Mouse (Mus musculus) midbrain, embryonic 16.5 days (tissue): Measurements from ENCODE around the gene Gm11985. TPM values are rescaled to one million over a fixed set of nuclear protein-coding genes. Genes with fewer than 3 reads are reported as not detected.

ENCODE experiments used
- ATAC-seq: fragments of 200-750 bp; cut with Nextera tagmentation; 2 replicates; pipeline ENCODE4 v1.8.0; 2017; ENCODE audit warnings: moderate TSS enrichment
- H3K27ac ChIP-seq: fragments of 300-500 bp; sonication (generic); 2 replicates; pipeline ENCODE4 v1.5.1; 2014; ENCODE audit warnings: mild to moderate bottlenecking, low read length, mixed read lengths
- H3K27me3 ChIP-seq: fragments of 300-500 bp; sonication (generic); 2 replicates; pipeline ENCODE4 v1.6.1; 2014; ENCODE audit warnings: low read depth, low read length, mixed read lengths; ENCODE audit not compliant: control insufficient read depth, insufficient read depth
- H3K36me3 ChIP-seq: fragments of 300-500 bp; sonication (generic); 2 replicates; pipeline ENCODE4 v1.6.1; 2014; ENCODE audit warnings: mild to moderate bottlenecking, low read length, moderate library complexity, mixed read lengths; ENCODE audit not compliant: control insufficient read depth, insufficient read depth
- H3K4me1 ChIP-seq: fragments of 300-500 bp; sonication (generic); 2 replicates; pipeline ENCODE4 v1.6.1; 2014; ENCODE audit warnings: mild to moderate bottlenecking, low read length, mixed read lengths; ENCODE audit not compliant: control insufficient read depth, insufficient read depth
- H3K4me2 ChIP-seq: fragments of 300-500 bp; sonication (generic); 2 replicates; pipeline ENCODE4 v1.6.1; 2014; ENCODE audit warnings: mild to moderate bottlenecking, low read length, mixed read lengths
- H3K4me3 ChIP-seq: fragments of 300-500 bp; sonication (generic); 2 replicates; pipeline ENCODE4 v1.5.1; 2014; ENCODE audit warnings: low read depth, mild to moderate bottlenecking, low read length, moderate library complexity, mixed read lengths
- H3K9ac ChIP-seq: fragments of 300-500 bp; sonication (generic); 2 replicates; pipeline ENCODE4 v1.6.1; 2014; ENCODE audit warnings: low read depth, low read length, mixed read lengths
- H3K9me3 ChIP-seq: fragments of 300-500 bp; sonication (generic); replicated peaks from 2 replicates; pipeline ENCODE4 v1.6.1; 2014; ENCODE audit warnings: mild to moderate bottlenecking, low read length, mixed read lengths; ENCODE audit not compliant: control insufficient read depth, poor library complexity, severe bottlenecking
- WGBS: fragments of 180-500 bp; shearing (Covaris S2); extraction: QIAGEN DNeasy Blood & Tissue Kit; methylation state at CpG from one replicate; pipeline ENCODE4 v1.1.7; 2014; 5-methylcytosine and 5-hydroxymethylcytosine counted together
- polyA plus RNA-seq: library from polyadenylated mRNA; unstranded; fragments of >200 nt; fragmentation: Nextera tagmentation; extraction: Ambion mirVana; gene quantifications from 2 replicates; pipeline ENCODE4 v1.2.1, GENCODE M21; 2015

The Gm11985 gene
- not detected in 2 replicates for polyA plus RNA-seq

DNA sequence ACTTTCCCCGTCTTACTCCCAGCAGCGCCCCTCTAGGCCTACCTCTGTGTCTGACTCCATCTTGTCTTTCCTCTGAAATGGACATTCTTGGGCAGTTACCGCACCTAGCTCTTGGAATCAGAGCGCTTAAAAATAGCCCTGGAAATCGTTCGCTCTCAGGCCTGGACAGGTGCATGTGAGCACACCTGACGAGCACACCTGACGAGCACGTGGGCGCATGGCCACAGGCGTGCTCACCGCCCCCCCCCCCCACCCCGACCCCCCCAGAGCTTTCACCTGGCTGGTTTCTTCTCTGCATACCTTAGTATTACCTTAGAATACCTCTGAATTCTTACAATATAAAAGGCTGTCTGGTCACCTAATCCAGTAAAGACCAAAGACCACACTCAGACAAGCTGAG, at the start of gene Gm11985:
Gm11985 (minus strand) TSS at position 101 of the 400 bp plus-strand sequence.
- Histone ChIP-seq H3K27me3 (no peaks in the 10 kb centered on the region), H3K4me2 (no peak within 1 kb of the TSS), H3K4me3 (no peak within 1 kb of the TSS), H3K27ac (no peak within 1 kb of the TSS), H3K36me3 (no peaks in the 10 kb centered on the region), H3K9ac (no peak within 1 kb of the TSS), H3K4me1 (no peaks in the 10 kb centered on the region), H3K9me3 (no peaks in the 10 kb centered on the region)
- WGBS: 88% methylated on average over 13 of the region's 13 CpGs
- no peak for ATAC-seq

DNA sequence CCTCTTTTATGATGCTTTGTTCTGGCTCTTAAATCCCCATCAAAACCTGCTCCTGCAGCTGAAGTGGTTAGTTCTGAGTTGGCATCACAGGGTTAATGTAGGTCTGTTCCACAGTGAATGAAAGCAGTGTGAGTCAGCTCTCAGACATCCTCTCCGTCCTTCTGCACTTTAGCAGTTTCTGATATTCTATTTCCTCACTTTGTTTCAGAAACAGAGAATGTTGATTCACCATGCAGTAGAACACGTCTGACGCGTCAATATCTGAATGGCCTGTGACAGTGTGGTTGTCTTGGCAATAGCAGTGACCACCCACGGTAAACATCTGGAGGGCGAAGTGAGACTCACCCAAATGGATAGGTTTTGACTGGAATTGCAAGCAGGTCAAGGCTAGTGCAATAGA, 49.3 kb upstream of the Gm11985 start:
- no peak overlapping the region for H3K27ac ChIP-seq
- WGBS: 77% methylated on average over 6 of the region's 6 CpGs
- H3K4me3 ChIP-seq: no peak overlapping the region
- ATAC-seq: no peak
- no peaks in the 10 kb centered on the region for H3K36me3 ChIP-seq
- H3K4me1 ChIP-seq: no peaks in the 10 kb centered on the region
- H3K27me3 ChIP-seq: no peaks in the 10 kb centered on the region
- H3K4me2 ChIP-seq: no peak overlapping the region
- H3K9ac ChIP-seq: no peak overlapping the region
- no peaks in the 10 kb centered on the region for H3K9me3 ChIP-seq

DNA sequence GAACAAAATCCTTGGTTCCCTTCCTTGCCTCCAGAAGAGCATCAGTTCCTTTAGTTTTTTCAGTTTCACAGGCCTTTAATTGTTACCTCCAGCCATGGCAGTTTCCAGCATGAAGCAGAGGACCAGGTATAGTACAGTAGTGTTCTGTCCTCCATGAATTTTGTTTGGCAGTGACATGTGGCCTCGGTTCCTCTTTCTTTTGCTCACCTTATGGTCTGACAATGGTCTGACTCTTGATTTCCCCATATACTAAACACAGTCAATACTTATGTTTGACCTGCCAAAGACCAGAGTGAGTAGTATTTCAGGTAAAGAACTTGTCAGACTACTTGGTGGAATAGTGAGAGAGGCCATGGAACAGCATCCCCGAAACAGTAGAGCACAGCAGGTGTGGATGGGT, 48.4 kb upstream of the Gm11985 start:
- Histone ChIP-seq H3K27ac (no peak overlapping the region), H3K27me3 (no peaks in the 10 kb centered on the region), H3K4me2 (no peak overlapping the region), H3K4me3 (no peak overlapping the region), H3K36me3 (no peaks in the 10 kb centered on the region), H3K9me3 (no peaks in the 10 kb centered on the region), H3K4me1 (no peaks in the 10 kb centered on the region), H3K9ac (no peak overlapping the region)
- 92% methylated on average over 2 of the region's 2 CpGs for WGBS
- no peak for ATAC-seq

GRCm38 (mm10) chr11:7234981-7235609, 46.7 kb upstream of the Gm11985 start:
- Histone ChIP-seq H3K27me3 (no peaks in the 10 kb centered on the region), H3K4me2 (no peak overlapping the region), H3K9me3 (no peaks in the 10 kb centered on the region), H3K9ac (no peak overlapping the region), H3K27ac (no peak overlapping the region), H3K4me1 (no peaks in the 10 kb centered on the region), H3K36me3 (no peaks in the 10 kb centered on the region), H3K4me3 (no peak overlapping the region)
- WGBS: 75% methylated on average over 3 of the region's 3 CpGs
- ATAC-seq: no peak

DNA sequence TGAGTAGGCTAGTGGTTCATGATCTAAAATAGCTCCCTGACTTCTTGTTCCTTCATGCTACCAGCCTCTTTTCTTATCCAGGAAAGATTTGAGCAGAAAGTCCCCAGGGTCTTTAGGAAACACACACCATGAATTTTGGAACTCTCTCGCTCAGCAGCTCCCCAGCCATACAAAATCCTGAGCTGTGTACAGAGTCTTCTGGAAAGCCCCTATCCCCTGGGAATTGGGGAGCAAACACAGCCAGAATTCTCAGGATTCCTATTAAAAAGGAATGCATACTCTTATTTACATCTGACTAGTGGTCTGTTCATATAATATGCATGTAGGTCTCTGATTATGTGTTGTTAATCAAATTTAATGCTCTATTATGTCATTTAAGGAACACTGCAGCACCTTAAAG, 46.1 kb upstream of the Gm11985 start:
- Histone ChIP-seq H3K4me3 (no peak overlapping the region), H3K9ac (no peak overlapping the region), H3K4me2 (no peak overlapping the region), H3K27me3 (no peaks in the 10 kb centered on the region), H3K4me1 (no peaks in the 10 kb centered on the region), H3K27ac (no peak overlapping the region), H3K9me3 (no peaks in the 10 kb centered on the region), H3K36me3 (no peaks in the 10 kb centered on the region)
- ATAC-seq: no peak
- WGBS: 66% methylated on average over 1 of the region's 1 CpGs

- H3K27ac ChIP-seq: no peak overlapping the region
- H3K4me1 ChIP-seq: no peaks in the 10 kb centered on the region
- H3K36me3 ChIP-seq: no peaks in the 10 kb centered on the region
- no peak overlapping the region for H3K4me3 ChIP-seq
- no peaks in the 10 kb centered on the region for H3K27me3 ChIP-seq
- H3K9me3 ChIP-seq: no peaks in the 10 kb centered on the region
- no peak overlapping the region for H3K4me2 ChIP-seq
- WGBS: 82% methylated on average over 2 of the region's 2 CpGs
- no peak overlapping the region for H3K9ac ChIP-seq
- no peak for ATAC-seq
Observed at GRCm38 (mm10) chr11:7233333-7233732, 45.0 kb upstream of the Gm11985 start.

DNA sequence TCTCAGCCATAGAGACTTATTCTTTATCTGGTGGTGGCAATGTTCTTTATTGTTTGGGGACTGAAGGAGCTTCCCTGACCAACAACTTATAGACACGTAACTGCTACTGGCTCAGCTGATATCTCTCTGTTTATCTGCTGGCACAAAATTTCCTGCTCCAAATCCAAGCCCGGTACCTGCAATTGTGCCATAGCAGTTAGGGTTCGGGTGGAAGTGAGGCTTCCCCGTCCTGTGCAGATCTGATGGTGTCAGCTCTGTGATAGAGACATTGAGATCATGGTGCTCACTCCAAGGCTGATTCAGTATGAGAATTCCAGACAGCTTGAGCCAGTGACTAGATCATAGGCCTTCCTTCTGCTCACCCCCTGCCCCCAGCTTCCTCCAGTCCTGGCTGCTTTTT, 43.6 kb upstream of the Gm11985 start:
- Histone ChIP-seq H3K4me1 (no peaks in the 10 kb centered on the region), H3K9ac (no peak overlapping the region), H3K4me3 (no peak overlapping the region), H3K27ac (no peak overlapping the region), H3K27me3 (no peaks in the 10 kb centered on the region), H3K9me3 (no peaks in the 10 kb centered on the region), H3K4me2 (no peak overlapping the region), H3K36me3 (no peaks in the 10 kb centered on the region)
- 95% methylated on average over 4 of the region's 4 CpGs for WGBS
- ATAC-seq: no peak

- ATAC-seq: no peak
Observed at GRCm38 (mm10) chr11:7230000-7230399, 41.6 kb upstream of the Gm11985 start.

GRCm38 (mm10) chr11:7228107-7228506, 39.7 kb upstream of the Gm11985 start:
- no peak overlapping the region for H3K9ac ChIP-seq
- no peaks in the 10 kb centered on the region for H3K27me3 ChIP-seq
- H3K36me3 ChIP-seq: no peaks in the 10 kb centered on the region
- no peaks in the 10 kb centered on the region for H3K4me1 ChIP-seq
- WGBS: 91% methylated on average over 4 of the region's 4 CpGs
- H3K9me3 ChIP-seq: no peaks in the 10 kb centered on the region
- H3K4me2 ChIP-seq: no peak overlapping the region
- no peak for ATAC-seq
- no peak overlapping the region for H3K27ac ChIP-seq
- no peak overlapping the region for H3K4me3 ChIP-seq

More at GRCm38 (mm10) chr11:7230000-7230399, 41.6 kb upstream of the Gm11985 start:
- Histone ChIP-seq H3K27me3 (no peaks in the 10 kb centered on the region), H3K9me3 (no peaks in the 10 kb centered on the region), H3K9ac (no peak overlapping the region), H3K4me3 (no peak overlapping the region), H3K4me1 (no peaks in the 10 kb centered on the region), H3K36me3 (no peaks in the 10 kb centered on the region), H3K27ac (no peak overlapping the region), H3K4me2 (no peak overlapping the region)
- WGBS: 91% methylated on average over 4 of the region's 4 CpGs
